Mouse (Mus musculus) hindbrain, postnatal 0 days (tissue): ENCODE results near the gene Heatr5a. TPM values are rescaled to one million over a fixed set of nuclear protein-coding genes. Genes with fewer than 3 reads are reported as not detected.

Experiments
- ATAC-seq: fragments of 200-750 bp; cut with Nextera tagmentation; 2 replicates; pipeline ENCODE4 v1.8.0; 2017; ENCODE audit warnings: mild to moderate bottlenecking, moderate TSS enrichment, moderate library complexity
- DNase-seq: peaks from one replicate; pipeline ENCODE4 v3.0.0-alpha.2; 2015; ENCODE audit warnings: low spot score
- H3K27ac ChIP-seq: fragments of 300-500 bp; sonication (generic); 2 replicates; pipeline ENCODE4 v1.5.1; 2014; ENCODE audit warnings: mild to moderate bottlenecking
- H3K27me3 ChIP-seq: fragments of 300-500 bp; sonication (generic); 2 replicates; pipeline ENCODE4 v1.6.1; 2014; ENCODE audit warnings: low read length, mixed read lengths; ENCODE audit not compliant: insufficient read depth
- H3K36me3 ChIP-seq: fragments of 300-500 bp; sonication (generic); 2 replicates; pipeline ENCODE4 v1.6.1; 2014; ENCODE audit warnings: low read length, mixed read lengths; ENCODE audit not compliant: insufficient read depth
- H3K4me1 ChIP-seq: fragments of 300-500 bp; sonication (generic); 2 replicates; pipeline ENCODE4 v1.6.1; 2014; ENCODE audit warnings: antibody characterized with exemption, low read length, mixed read lengths; ENCODE audit not compliant: insufficient read depth
- H3K4me2 ChIP-seq: fragments of 300-500 bp; sonication (generic); 2 replicates; pipeline ENCODE4 v1.6.1; 2014; ENCODE audit warnings: low read depth, mild to moderate bottlenecking, low read length, moderate library complexity, mixed read lengths
- H3K4me3 ChIP-seq: fragments of 300-500 bp; sonication (generic); 2 replicates; pipeline ENCODE4 v1.5.1; 2014; ENCODE audit warnings: low read length
- H3K9ac ChIP-seq: fragments of 300-500 bp; sonication (generic); replicated peaks from 2 replicates; pipeline ENCODE4 v1.6.1; 2014; ENCODE audit warnings: mild to moderate bottlenecking, low read length, moderate library complexity, mixed read lengths
- H3K9me3 ChIP-seq: fragments of 300-500 bp; sonication (generic); 2 replicates; pipeline ENCODE4 v1.6.1; 2016; ENCODE audit warnings: low read length, mixed read lengths
- CTCF ChIP-seq: IDR thresholded peaks from 2 replicates; pipeline ENCODE4 v1.5.1; 2016; ENCODE audit warnings: antibody characterized with exemption, control low read depth, low read depth
- WGBS: fragments of 180-500 bp; shearing (Covaris S2); extraction: QIAGEN DNeasy Blood & Tissue Kit; methylation state at CpG from one replicate; pipeline ENCODE4 v1.1.7; 2014; 5-methylcytosine and 5-hydroxymethylcytosine counted together
- polyA plus RNA-seq: library from polyadenylated mRNA; unstranded; fragments of >200 nt; fragmentation: Nextera tagmentation; extraction: Ambion mirVana; gene quantifications from 2 replicates; pipeline ENCODE4 v1.2.1, GENCODE M21; 2015
- total RNA-seq: library from RNA; depleted of rRNA; stranded (reverse); fragments of >200 nt; gene quantifications from 2 replicates; pipeline ENCODE4 v1.2.3, GENCODE M21; 2014

Gene Heatr5a
- total and polyA plus RNA-seq, 2 experiments from 2014 or later, result 3.2 to 30.8 TPM

- no peaks in the 10 kb centered on the region for H3K9me3 ChIP-seq
- H3K27ac ChIP-seq, result no peak overlapping the region
- 65% methylated on average over 6 of the region's 6 CpGs for WGBS
- ATAC-seq (peak; percentile 67), DNase-seq (peak; percentile 52)
- no peaks in the 10 kb centered on the region for H3K4me1 ChIP-seq
- no peak overlapping the region for H3K4me2 ChIP-seq
- no peak for TF ChIP-seq CTCF
- no peak overlapping the region for H3K4me3 ChIP-seq
- no peaks in the 10 kb centered on the region for H3K27me3 ChIP-seq
- H3K36me3 ChIP-seq, result no peaks in the 10 kb centered on the region; the same call in 1 of the 2 replicates
- H3K9ac ChIP-seq, result no peak overlapping the region
Observed at GRCm38 (mm10) chr12:51957626-51958025, 13.5 kb downstream of the Heatr5a start.

DNA sequence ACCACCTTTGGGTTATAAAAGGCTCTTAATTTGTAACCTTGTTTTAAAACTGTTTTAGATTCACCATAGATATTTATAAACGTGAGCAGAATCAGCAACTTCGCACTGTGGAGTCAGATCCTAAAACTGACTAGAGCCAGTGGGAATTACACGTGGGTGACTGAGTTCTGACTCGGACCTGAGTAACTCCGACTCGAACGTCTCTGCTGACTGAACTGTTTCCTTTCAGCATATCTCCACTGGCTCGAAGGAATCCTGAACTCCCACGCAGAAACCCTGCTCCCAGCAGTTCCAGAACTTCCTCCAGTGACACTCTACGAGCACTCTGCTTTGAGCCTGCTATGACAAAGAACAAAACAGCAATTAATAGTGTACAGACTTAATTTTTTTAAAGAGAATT is 18.8 kb downstream of the Heatr5a start:
- Histone ChIP-seq H3K4me1 (no peaks in the 10 kb centered on the region), H3K9ac (no peak overlapping the region), H3K4me3 (no peak overlapping the region), H3K27ac (no peak overlapping the region), H3K9me3 (no peaks in the 10 kb centered on the region), H3K4me2 (no peak overlapping the region), H3K36me3 (peaks cover 32% of the 10 kb centered on the region), H3K27me3 (no peaks in the 10 kb centered on the region)
- DNase-seq (no peak), ATAC-seq (no peak)
- WGBS, result 79% methylated on average over 10 of the region's 10 CpGs
- TF ChIP-seq CTCF, result no peak

- DNase-seq (peak; percentile 38), ATAC-seq (no peak)
- Histone ChIP-seq H3K9ac (no peak overlapping the region), H3K27me3 (no peaks in the 10 kb centered on the region), H3K27ac (no peak overlapping the region), H3K36me3 (peaks cover 34% of the 10 kb centered on the region), H3K4me3 (no peak overlapping the region), H3K9me3 (no peaks in the 10 kb centered on the region), H3K4me1 (no peaks in the 10 kb centered on the region), H3K4me2 (no peak overlapping the region)
- WGBS, result 83% methylated on average over 10 of the region's 10 CpGs
- peak; percentile 41; the same call in 1 of the 2 replicates for TF ChIP-seq CTCF
Observed at GRCm38 (mm10) chr12:51947498-51947945, 23.6 kb downstream of the Heatr5a start.

GRCm38 (mm10) chr12:51945331-51945730 is 25.8 kb downstream of the Heatr5a start:
- H3K4me1 ChIP-seq, result no peaks in the 10 kb centered on the region
- 44% methylated on average over 9 of the region's 9 CpGs for WGBS
- no peak for ATAC-seq
- H3K4me2 ChIP-seq, result no peak overlapping the region
- no peaks in the 10 kb centered on the region for H3K9me3 ChIP-seq
- no peak overlapping the region for H3K9ac ChIP-seq
- no peak for TF ChIP-seq CTCF
- H3K27ac ChIP-seq, result no peak overlapping the region
- no peak for DNase-seq
- no peak overlapping the region for H3K4me3 ChIP-seq
- H3K27me3 ChIP-seq, result no peaks in the 10 kb centered on the region
- peaks cover 19% of the 10 kb centered on the region for H3K36me3 ChIP-seq

DNA sequence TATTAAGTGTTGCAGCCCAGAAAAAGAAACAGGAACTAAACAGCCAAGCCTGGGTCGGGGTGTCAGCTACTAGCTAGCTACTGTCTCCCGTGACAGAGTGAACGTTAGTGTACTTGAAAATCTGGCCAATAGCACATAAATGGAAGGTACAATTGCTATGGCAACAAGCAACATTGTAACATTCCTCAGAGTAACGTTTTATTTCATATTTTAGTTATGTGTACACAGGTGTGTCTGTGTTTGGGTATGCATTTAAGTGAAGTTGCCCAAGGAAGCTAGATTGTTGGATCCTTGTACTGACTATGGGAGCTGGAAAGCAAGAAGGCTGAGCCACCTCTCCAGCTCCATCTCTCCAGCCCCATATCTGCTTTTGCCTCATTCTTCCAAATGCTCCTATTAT is 31.3 kb downstream of the Heatr5a start:
- 78% methylated on average over 4 of the region's 4 CpGs for WGBS
- Histone ChIP-seq H3K27ac (no peak overlapping the region), H3K9ac (no peak overlapping the region), H3K4me3 (no peak overlapping the region), H3K4me2 (no peak overlapping the region), H3K36me3 (peaks cover 13% of the 10 kb centered on the region; the same call in 1 of the 2 replicates), H3K27me3 (no peaks in the 10 kb centered on the region), H3K4me1 (no peaks in the 10 kb centered on the region), H3K9me3 (no peaks in the 10 kb centered on the region)
- ATAC-seq, result no peak
- no peak for DNase-seq
- TF ChIP-seq CTCF, result no peak

DNA sequence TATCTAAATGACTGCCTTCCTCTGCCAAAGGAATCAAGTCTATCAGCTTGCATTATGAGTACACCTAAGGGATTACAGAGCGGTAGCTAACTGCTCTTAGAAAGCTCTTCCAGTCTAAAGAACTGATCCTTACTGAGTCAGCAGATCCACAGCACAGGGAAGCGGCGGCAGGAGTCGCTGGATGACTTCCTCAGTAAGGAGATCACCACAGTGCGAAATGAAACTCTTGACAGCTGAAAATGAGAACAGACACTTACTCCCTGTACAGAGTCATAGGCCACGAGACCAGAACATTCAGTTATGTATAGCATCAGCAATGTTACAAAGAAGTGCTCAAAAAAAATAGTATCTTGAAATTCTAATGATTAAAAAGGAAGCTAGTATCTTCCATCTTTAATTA is 33.2 kb downstream of the Heatr5a start:
- 71% methylated on average over 6 of the region's 6 CpGs for WGBS
- ATAC-seq (no peak), DNase-seq (peak; percentile 12)
- Histone ChIP-seq H3K27me3 (no peaks in the 10 kb centered on the region), H3K9me3 (no peaks in the 10 kb centered on the region), H3K4me2 (no peak overlapping the region), H3K36me3 (peaks cover 11% of the 10 kb centered on the region; the same call in 1 of the 2 replicates), H3K27ac (no peak overlapping the region), H3K4me3 (no peak overlapping the region), H3K4me1 (no peaks in the 10 kb centered on the region), H3K9ac (no peak overlapping the region)
- no peak for TF ChIP-seq CTCF

- DNase-seq, result no peak
- peaks cover 4% of the 10 kb centered on the region; the same call in 1 of the 2 replicates for H3K36me3 ChIP-seq
- ATAC-seq, result no peak
- H3K27me3 ChIP-seq, result no peaks in the 10 kb centered on the region
- H3K4me2 ChIP-seq, result no peak overlapping the region
- TF ChIP-seq CTCF, result no peak
- H3K9me3 ChIP-seq, result no peaks in the 10 kb centered on the region
- no peaks in the 10 kb centered on the region for H3K4me1 ChIP-seq
- 100% methylated on average over 2 of the region's 2 CpGs for WGBS
- no peak overlapping the region for H3K27ac ChIP-seq
- H3K9ac ChIP-seq, result no peak overlapping the region
- no peak overlapping the region for H3K4me3 ChIP-seq
Observed at GRCm38 (mm10) chr12:51929630-51930029, 41.5 kb downstream of the Heatr5a start.
